Mouse (Mus musculus) stomach, embryonic 15.5 days (tissue): ENCODE data around the gene Gpr4. TPM values are rescaled to one million over a fixed set of nuclear protein-coding genes. Genes with fewer than 3 reads are reported as not detected.

Source experiments
- ATAC-seq: fragments of 200-750 bp; cut with Nextera tagmentation; 2 replicates; pipeline ENCODE4 v1.8.0; 2017; ENCODE audit warnings: low read depth, moderate number of reproducible peaks, moderate TSS enrichment; ENCODE audit not compliant: insufficient read depth, low FRiP score
- H3K27ac ChIP-seq: fragments of 300-500 bp; sonication (generic); 2 replicates; pipeline ENCODE4 v1.5.1; 2015; ENCODE audit warnings: mild to moderate bottlenecking, inconsistent platforms
- H3K27me3 ChIP-seq: fragments of 300-500 bp; sonication (generic); replicated peaks from 2 replicates; pipeline ENCODE4 v1.6.1; 2015; ENCODE audit warnings: inconsistent platforms
- H3K36me3 ChIP-seq: fragments of 300-500 bp; sonication (generic); 2 replicates; pipeline ENCODE4 v1.6.1; 2015; ENCODE audit warnings: inconsistent platforms
- H3K4me1 ChIP-seq: fragments of 300-500 bp; sonication (generic); 2 replicates; pipeline ENCODE4 v1.6.1; 2015; ENCODE audit warnings: inconsistent platforms
- H3K4me2 ChIP-seq: fragments of 300-500 bp; sonication (generic); 2 replicates; pipeline ENCODE4 v1.6.1; 2015; ENCODE audit warnings: mild to moderate bottlenecking, inconsistent platforms
- H3K4me3 ChIP-seq: fragments of 300-500 bp; sonication (generic); replicated peaks from 2 replicates; pipeline ENCODE4 v1.5.1; 2015; ENCODE audit warnings: inconsistent platforms
- H3K9ac ChIP-seq: fragments of 300-500 bp; sonication (generic); 2 replicates; pipeline ENCODE4 v1.6.1; 2015; ENCODE audit warnings: inconsistent platforms
- H3K9me3 ChIP-seq: fragments of 300-500 bp; sonication (generic); 2 replicates; pipeline ENCODE4 v1.6.1; 2016; ENCODE audit warnings: inconsistent platforms
- WGBS: fragments of 180-500 bp; shearing (Covaris S2); methylation state at CpG from one replicate; pipeline ENCODE4 v1.1.7; 2015; 5-methylcytosine and 5-hydroxymethylcytosine counted together
- polyA plus RNA-seq: library from polyadenylated mRNA; unstranded; fragments of >200 nt; fragmentation: Nextera tagmentation; extraction: Ambion mirVana; gene quantifications from 2 replicates; pipeline ENCODE4 v1.2.1, GENCODE M21; 2015

Gene Gpr4
- polyA plus RNA-seq, 1 experiment from 2014 or later: 1.6 TPM

GRCm38 (mm10) chr7:19230041-19230580 lies 17.8 kb downstream of the Gpr4 start:
- H3K27me3 ChIP-seq: no peaks in the 10 kb centered on the region
- H3K9me3 ChIP-seq: no peaks in the 10 kb centered on the region
- no peak overlapping the region for H3K4me2 ChIP-seq
- H3K4me3 ChIP-seq: no peak overlapping the region
- H3K36me3 ChIP-seq: no peaks in the 10 kb centered on the region
- no peak overlapping the region for H3K9ac ChIP-seq
- ATAC-seq: no peak
- peaks cover 16% of the 10 kb centered on the region; the same call in 1 of the 2 replicates for H3K4me1 ChIP-seq
- WGBS: 93% methylated on average over 2 of the region's 2 CpGs
- H3K27ac ChIP-seq: no peak overlapping the region

- H3K9me3 ChIP-seq: no peaks in the 10 kb centered on the region
- no peak overlapping the region; the same call in 1 of the 2 replicates for H3K4me3 ChIP-seq
- peaks cover 16% of the 10 kb centered on the region; the same call in 1 of the 2 replicates for H3K4me1 ChIP-seq
- WGBS: 95% methylated on average over 5 of the region's 5 CpGs
- H3K27ac ChIP-seq: no peak overlapping the region
- no peak for ATAC-seq
- H3K9ac ChIP-seq: no peak overlapping the region
- H3K36me3 ChIP-seq: no peaks in the 10 kb centered on the region
- no peaks in the 10 kb centered on the region for H3K27me3 ChIP-seq
- no peak overlapping the region for H3K4me2 ChIP-seq
These were observed 18.6 kb downstream of the Gpr4 start for GRCm38 (mm10) chr7:19230899-19231298.

GRCm38 (mm10) chr7:19231849-19232248 lies 19.5 kb downstream of the Gpr4 start:
- H3K27ac ChIP-seq: no peak overlapping the region

GRCm38 (mm10) chr7:19234652-19235051 lies 22.3 kb downstream of the Gpr4 start:
- no peaks in the 10 kb centered on the region for H3K27me3 ChIP-seq
- H3K4me1 ChIP-seq: peaks cover 12% of the 10 kb centered on the region; the same call in 1 of the 2 replicates
- H3K27ac ChIP-seq: no peak overlapping the region
- no peak for ATAC-seq
- no peak overlapping the region for H3K4me3 ChIP-seq
- no peaks in the 10 kb centered on the region for H3K36me3 ChIP-seq
- WGBS: 74% methylated on average over 5 of the region's 5 CpGs
- H3K9me3 ChIP-seq: no peaks in the 10 kb centered on the region
- no peak overlapping the region for H3K9ac ChIP-seq
- H3K4me2 ChIP-seq: no peak overlapping the region

More at GRCm38 (mm10) chr7:19231849-19232248, 19.5 kb downstream of the Gpr4 start:
- peaks cover 16% of the 10 kb centered on the region; the same call in 1 of the 2 replicates for H3K4me1 ChIP-seq
- no peak overlapping the region for H3K4me2 ChIP-seq
- no peak overlapping the region for H3K9ac ChIP-seq
- H3K9me3 ChIP-seq: no peaks in the 10 kb centered on the region
- 84% methylated on average over 3 of the region's 3 CpGs for WGBS
- H3K36me3 ChIP-seq: no peaks in the 10 kb centered on the region
- no peak for ATAC-seq
- no peaks in the 10 kb centered on the region for H3K27me3 ChIP-seq
- no peak overlapping the region for H3K4me3 ChIP-seq

- ATAC-seq: no peak
- Histone ChIP-seq H3K9me3 (no peaks in the 10 kb centered on the region), H3K27ac (no peak overlapping the region), H3K27me3 (no peaks in the 10 kb centered on the region), H3K4me2 (no peak overlapping the region), H3K9ac (no peak overlapping the region), H3K4me3 (no peak overlapping the region), H3K36me3 (no peaks in the 10 kb centered on the region), H3K4me1 (peaks cover 12% of the 10 kb centered on the region; the same call in 1 of the 2 replicates)
- WGBS: 77% methylated on average over 2 of the region's 2 CpGs
These were observed 22.8 kb downstream of the Gpr4 start for GRCm38 (mm10) chr7:19235092-19235671.

- Histone ChIP-seq H3K9me3 (no peaks in the 10 kb centered on the region), H3K4me1 (peaks cover 12% of the 10 kb centered on the region; the same call in 1 of the 2 replicates), H3K9ac (no peak overlapping the region), H3K27ac (peak overlapping the region; percentile 26; the same call in 1 of the 2 replicates), H3K4me3 (no peak overlapping the region), H3K36me3 (no peaks in the 10 kb centered on the region), H3K4me2 (no peak overlapping the region), H3K27me3 (no peaks in the 10 kb centered on the region)
- WGBS: 61% methylated on average over 2 of the region's 2 CpGs
- no peak for ATAC-seq
These were observed 24.1 kb downstream of the Gpr4 start for GRCm38 (mm10) chr7:19236411-19236810.

- Histone ChIP-seq H3K4me2 (no peak overlapping the region), H3K9ac (no peak overlapping the region)
- 90% methylated on average over 4 of the region's 4 CpGs for WGBS
These were observed 26.0 kb downstream of the Gpr4 start for GRCm38 (mm10) chr7:19238344-19238743.

GRCm38 (mm10) chr7:19239423-19239822 lies 27.1 kb downstream of the Gpr4 start:
- no peaks in the 10 kb centered on the region for H3K9me3 ChIP-seq
- WGBS: 4% methylated on average over 1 of the region's 1 CpGs
- peak; percentile 88 for ATAC-seq
- H3K4me1 ChIP-seq: peaks cover 12% of the 10 kb centered on the region; the same call in 1 of the 2 replicates
- peak overlapping the region; percentile 48; the same call in 1 of the 2 replicates for H3K27ac ChIP-seq
- H3K27me3 ChIP-seq: no peaks in the 10 kb centered on the region
- no peak overlapping the region for H3K4me2 ChIP-seq
- H3K4me3 ChIP-seq: no peak overlapping the region
- no peak overlapping the region for H3K9ac ChIP-seq
- no peaks in the 10 kb centered on the region for H3K36me3 ChIP-seq

More at GRCm38 (mm10) chr7:19238344-19238743, 26.0 kb downstream of the Gpr4 start:
- Histone ChIP-seq H3K36me3 (no peaks in the 10 kb centered on the region), H3K4me1 (peaks cover 12% of the 10 kb centered on the region; the same call in 1 of the 2 replicates), H3K27ac (no peak overlapping the region), H3K27me3 (no peaks in the 10 kb centered on the region), H3K9me3 (no peaks in the 10 kb centered on the region), H3K4me3 (no peak overlapping the region)
- ATAC-seq: no peak

GRCm38 (mm10) chr7:19239986-19240385 lies 27.6 kb downstream of the Gpr4 start:
- ATAC-seq: peak; percentile 76
- H3K4me2 ChIP-seq: no peak overlapping the region
- peak overlapping the region; percentile 48; the same call in 1 of the 2 replicates for H3K27ac ChIP-seq
- H3K4me1 ChIP-seq: peaks cover 12% of the 10 kb centered on the region; the same call in 1 of the 2 replicates
- H3K9ac ChIP-seq: no peak overlapping the region
- peaks cover 2% of the 10 kb centered on the region; the same call in 1 of the 2 replicates for H3K36me3 ChIP-seq
- H3K4me3 ChIP-seq: no peak overlapping the region
- H3K9me3 ChIP-seq: no peaks in the 10 kb centered on the region
- no peaks in the 10 kb centered on the region for H3K27me3 ChIP-seq
- 38% methylated on average over 2 of the region's 4 CpGs for WGBS

- Histone ChIP-seq H3K9ac (no peak overlapping the region), H3K4me1 (peaks cover 12% of the 10 kb centered on the region; the same call in 1 of the 2 replicates), H3K9me3 (no peaks in the 10 kb centered on the region), H3K27ac (peak overlapping the region; percentile 48; the same call in 1 of the 2 replicates), H3K36me3 (peaks cover 12% of the 10 kb centered on the region; the same call in 1 of the 2 replicates), H3K4me2 (no peak overlapping the region), H3K27me3 (no peaks in the 10 kb centered on the region), H3K4me3 (no peak overlapping the region)
- ATAC-seq: no peak
- 83% methylated on average over 8 of the region's 8 CpGs for WGBS
These were observed 28.6 kb downstream of the Gpr4 start for GRCm38 (mm10) chr7:19240905-19241463.

- no peak for ATAC-seq
These were observed 29.7 kb downstream of the Gpr4 start for GRCm38 (mm10) chr7:19242005-19242404.

GRCm38 (mm10) chr7:19243858-19244257 lies 31.5 kb downstream of the Gpr4 start:
- H3K27me3 ChIP-seq: no peaks in the 10 kb centered on the region
- H3K4me3 ChIP-seq: no peak overlapping the region
- H3K4me1 ChIP-seq: peaks cover 8% of the 10 kb centered on the region; the same call in 1 of the 2 replicates
- H3K9me3 ChIP-seq: no peaks in the 10 kb centered on the region
- H3K4me2 ChIP-seq: no peak overlapping the region
- H3K9ac ChIP-seq: no peak overlapping the region
- ATAC-seq: no peak
- WGBS: 75% methylated on average over 5 of the region's 5 CpGs
- H3K36me3 ChIP-seq: peaks cover 18% of the 10 kb centered on the region; the same call in 1 of the 2 replicates
- H3K27ac ChIP-seq: no peak overlapping the region

More at GRCm38 (mm10) chr7:19242005-19242404, 29.7 kb downstream of the Gpr4 start:
- H3K4me3 ChIP-seq: no peak overlapping the region
- no peak overlapping the region for H3K27ac ChIP-seq
- peaks cover 8% of the 10 kb centered on the region; the same call in 1 of the 2 replicates for H3K4me1 ChIP-seq
- H3K9me3 ChIP-seq: no peaks in the 10 kb centered on the region
- H3K4me2 ChIP-seq: no peak overlapping the region
- WGBS: 90% methylated on average over 1 of the region's 1 CpGs
- H3K27me3 ChIP-seq: no peaks in the 10 kb centered on the region
- peaks cover 18% of the 10 kb centered on the region; the same call in 1 of the 2 replicates for H3K36me3 ChIP-seq
- no peak overlapping the region for H3K9ac ChIP-seq
